Mouse (Mus musculus) kidney, postnatal 14 days (tissue): ENCODE data around the gene Hspa1b.

Source experiments
- DNase-seq: peaks from one replicate; pipeline ENCODE4 v3.0.0; 2022; ENCODE audit warnings: mixed read lengths

The Hspa1b gene

GRCm38 (mm10) chr17:34927306-34928019, 31.6 kb downstream of the Hspa1b start:
- no peak for DNase-seq

- DNase-seq, result no peak
Observed at GRCm38 (mm10) chr17:34924258-34924657, 34.8 kb downstream of the Hspa1b start.

- DNase-seq, result no peak
Observed at GRCm38 (mm10) chr17:34922939-34923338, 36.1 kb downstream of the Hspa1b start.

GRCm38 (mm10) chr17:34917188-34917587, 41.9 kb downstream of the Hspa1b start:
- DNase-seq, result no peak

GRCm38 (mm10) chr17:34916316-34916715, 42.7 kb downstream of the Hspa1b start:
- no peak for DNase-seq

- peak; percentile 86 for DNase-seq
Observed at GRCm38 (mm10) chr17:34915410-34915831, 43.6 kb downstream of the Hspa1b start.

- DNase-seq, result peak; percentile 60
Observed at GRCm38 (mm10) chr17:34913930-34914665, 44.9 kb downstream of the Hspa1b start, which contains the start of gene Slc44a4. Gene Slc44a4, plus strand, starts transcription at chr17:34914466.

- peak; percentile 85 for DNase-seq
Observed at GRCm38 (mm10) chr17:34911945-34912351, 47.1 kb downstream of the Hspa1b start.

GRCm38 (mm10) chr17:34910982-34911381, 48.1 kb downstream of the Hspa1b start:
- peak; percentile 63 for DNase-seq
